Mouse (Mus musculus): ENCODE measurements around the gene Vmn2r87.
"Not testable (repeated sequence)": the region's sequence is repeated elsewhere in the genome, so short reads cannot be mapped to it uniquely, and the experiment has no call there.

Gene Vmn2r87

DNA sequence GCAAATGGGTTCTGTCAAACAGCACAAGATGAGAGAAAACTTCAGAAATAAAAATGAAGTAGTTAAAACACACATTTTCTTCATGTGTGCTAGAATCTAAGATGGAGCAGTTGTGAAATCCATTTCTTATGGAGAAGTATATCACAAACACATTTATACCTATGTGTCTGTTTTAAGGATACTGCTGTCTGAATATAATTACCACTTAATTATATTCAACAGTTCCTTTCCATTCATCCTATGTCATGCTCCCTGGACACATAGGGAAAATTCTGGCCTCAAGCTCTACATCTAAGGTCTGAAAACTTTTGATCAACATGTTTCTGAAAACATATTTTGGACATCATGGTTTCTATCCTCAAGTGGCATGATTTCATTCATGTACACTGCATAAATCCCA, at the start of gene Vmn2r87:
Vmn2r87 (minus strand) TSS at position 101 of the 400 bp plus-strand sequence.
- no peak for DNase-seq

DNA sequence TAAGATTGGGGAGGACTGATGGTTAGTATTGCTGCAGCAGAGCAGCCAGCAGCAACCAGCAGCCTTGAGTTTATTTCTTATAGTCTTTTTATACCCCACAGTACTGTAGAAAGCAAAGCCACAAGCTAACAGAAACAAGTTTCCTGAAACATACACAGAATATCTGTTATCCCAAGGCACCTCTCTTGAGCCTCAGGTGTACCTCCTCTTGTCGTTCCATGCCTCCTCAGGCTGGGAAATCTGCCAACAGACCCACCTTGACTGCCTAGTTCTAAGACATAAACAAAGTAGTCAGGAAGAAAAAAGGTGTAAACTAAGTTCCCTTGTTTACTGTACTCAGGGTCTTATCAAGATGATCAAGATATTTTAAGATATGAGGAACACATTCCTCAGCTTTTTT, 47.1 kb upstream of the Vmn2r87 start:
- not testable (repeated sequence) for DNase-seq

DNA sequence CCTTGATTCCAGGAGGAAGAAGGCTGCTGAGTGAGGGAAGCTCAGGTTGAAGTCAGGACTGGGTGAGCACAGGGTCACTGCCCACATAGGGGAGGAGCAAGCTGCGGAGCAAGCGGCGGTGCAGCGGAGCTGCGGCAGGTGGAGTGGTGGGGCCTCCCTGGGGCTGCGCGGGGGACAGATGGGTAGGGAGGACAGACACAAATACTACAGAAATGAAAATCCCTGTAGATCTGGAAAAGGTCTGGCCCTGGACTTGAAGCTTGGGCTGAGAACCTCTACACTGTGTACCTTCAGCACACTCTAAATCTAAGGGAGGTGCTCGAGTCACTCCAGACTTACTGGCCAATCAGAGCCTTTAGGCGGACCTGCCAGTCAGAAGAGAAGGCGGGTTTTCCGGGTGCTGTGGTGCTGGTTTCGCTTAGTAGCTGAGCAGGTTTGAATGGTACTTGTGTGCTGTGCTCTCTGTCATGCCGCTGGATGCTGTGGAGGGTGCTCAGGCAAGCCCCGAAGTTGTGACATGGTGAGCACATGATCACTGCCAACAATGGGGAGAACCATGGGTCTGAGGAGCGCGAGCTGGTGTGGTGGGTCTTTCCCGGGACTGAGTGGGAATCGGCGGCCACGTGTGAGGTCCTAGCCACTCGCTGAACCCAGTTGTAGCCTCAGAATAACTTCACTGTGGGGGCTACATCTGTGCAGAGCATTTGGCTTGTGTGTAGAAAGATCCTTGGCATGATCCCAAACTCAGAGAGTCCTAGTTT, 44.9 kb upstream of the Vmn2r87 start:
- peak; percentile 81 for DNase-seq

DNA sequence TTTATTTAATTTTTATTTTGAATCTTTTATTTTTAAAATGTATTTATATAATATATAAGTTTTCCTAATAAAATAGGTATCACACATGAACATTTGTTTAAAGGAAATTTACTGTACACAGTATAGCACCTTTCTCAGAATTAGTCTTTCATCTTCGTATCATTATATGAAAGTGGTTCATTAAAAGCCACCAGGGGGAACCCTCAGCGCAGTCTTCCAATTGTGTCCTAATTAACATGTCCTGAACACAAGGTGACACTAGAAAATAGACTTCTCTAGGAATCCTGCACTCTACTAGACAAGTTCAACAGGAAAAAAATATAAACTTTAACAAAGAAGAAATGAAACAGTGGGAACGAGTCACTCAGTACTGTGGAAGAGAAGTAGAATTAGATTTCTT, 38.9 kb upstream of the Vmn2r87 start:
- no peak for DNase-seq

DNA sequence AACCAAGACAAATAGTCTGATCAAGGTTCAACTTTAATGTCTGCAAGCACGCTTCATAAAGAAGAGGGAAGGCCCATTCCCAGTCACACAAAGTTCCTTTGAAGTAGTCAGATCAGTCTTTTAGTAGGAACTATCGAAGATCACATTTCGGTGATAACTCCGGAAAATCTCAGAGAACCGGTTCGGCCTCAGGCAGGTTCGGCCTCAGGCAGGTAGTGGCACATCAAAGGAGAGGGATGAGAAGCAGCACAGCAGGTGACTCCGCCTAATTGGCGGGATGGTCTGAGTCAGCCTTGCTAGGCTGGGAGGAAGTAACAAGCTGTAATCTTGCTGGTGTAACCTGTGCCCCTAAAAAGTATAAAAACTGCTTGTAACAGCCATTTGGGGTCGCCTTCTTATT, 30.7 kb upstream of the Vmn2r87 start:
- no peak for DNase-seq

DNA sequence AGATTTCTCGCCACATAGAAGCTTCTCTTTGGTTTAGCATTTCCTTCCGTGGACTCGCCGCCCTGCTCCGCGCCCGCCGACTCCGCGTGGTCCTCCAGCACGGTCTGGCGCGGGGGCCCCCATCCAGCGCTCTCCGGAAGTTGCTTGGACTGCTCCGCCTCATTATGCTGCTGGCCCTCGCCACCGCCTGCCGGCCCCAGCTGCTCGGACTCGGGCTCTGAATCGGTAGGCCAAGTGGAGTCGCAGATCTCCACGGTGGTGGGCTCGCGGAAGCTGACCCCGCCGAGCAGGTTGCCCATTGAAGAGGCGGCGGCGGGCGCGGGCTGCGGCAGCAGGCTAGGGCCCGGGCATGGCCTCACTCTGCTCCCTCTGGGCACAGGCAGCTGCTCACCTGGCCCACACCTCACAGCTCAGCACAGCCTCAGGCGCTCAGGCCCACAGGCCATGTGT, 26.9 kb downstream of the Vmn2r87 start:
- no peak for DNase-seq

DNA sequence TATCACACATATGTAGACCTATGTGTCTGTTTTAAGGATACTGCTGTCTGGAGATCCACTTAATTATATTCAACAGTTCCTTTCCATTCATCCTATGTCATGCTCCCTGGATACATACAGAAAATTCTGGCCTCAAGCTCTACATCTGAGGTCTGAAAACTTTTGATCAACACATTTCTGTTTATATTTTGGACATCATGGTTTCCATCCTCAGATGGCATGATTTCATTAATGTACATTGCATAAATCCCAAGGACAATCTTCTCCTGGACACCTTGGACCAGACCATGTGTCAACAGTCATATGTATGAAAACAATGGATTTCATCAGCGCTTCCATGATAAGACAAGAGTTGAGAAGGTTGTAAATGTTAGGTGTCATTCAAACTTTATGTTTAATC, 41.2 kb downstream of the Vmn2r87 start, which contains the start of gene Vmn2r86:
Vmn2r86 (minus strand) TSS at position 101 of the 400 bp plus-strand sequence.
- DNase-seq = not testable (repeated sequence)

DNA sequence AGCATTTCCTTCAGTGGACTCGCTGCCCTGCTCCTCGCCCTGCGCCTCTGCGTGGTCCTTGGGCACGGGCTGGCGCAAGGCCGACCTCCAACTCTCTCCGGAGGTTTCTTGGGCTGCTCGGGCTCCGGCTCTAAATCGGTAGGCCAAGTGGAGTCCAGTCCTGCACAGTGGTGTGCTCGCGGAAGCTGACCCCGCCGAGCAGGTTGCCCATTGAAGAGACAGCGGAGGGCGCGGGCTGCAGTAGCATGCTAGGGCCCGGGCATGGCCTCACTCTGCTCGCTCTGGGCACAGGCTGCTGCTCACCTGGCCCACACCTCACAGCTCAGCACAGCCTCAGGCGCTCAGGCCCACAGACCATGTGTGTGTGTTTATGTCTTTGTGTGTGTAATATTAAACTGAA, 52.4 kb downstream of the Vmn2r87 start:
- no peak for DNase-seq

DNA sequence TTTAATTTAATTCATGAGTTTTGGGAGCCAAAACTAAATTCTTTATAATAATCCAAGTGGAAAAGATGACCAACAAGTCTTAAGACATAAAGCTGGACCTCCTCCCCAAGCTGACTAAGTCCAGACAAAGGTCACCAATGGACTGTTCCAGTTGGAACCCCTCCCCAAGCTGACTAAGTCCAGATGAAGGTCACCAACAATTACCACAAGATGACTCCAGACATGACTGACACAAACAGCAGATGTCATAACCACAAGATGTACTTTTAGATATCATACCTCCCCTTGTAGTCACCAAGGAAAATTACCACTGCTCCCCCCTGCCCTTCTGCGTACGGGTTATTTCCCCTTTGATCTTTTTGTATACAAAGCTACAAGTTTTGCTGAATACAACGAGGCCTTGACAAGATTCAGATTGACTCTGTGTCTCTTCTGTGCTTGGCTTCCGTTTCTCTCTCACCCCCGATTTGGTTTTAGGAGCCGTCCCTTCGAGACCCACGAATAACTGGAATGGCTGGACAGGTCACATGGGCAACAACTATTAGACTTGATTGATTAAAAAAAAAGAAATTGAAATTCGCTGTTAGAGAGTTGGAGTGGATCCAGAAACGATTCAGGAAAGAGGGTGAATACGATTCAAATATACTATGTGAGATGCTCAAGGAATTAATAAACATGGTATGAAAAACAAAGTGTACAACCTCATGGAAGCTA, 62.9 kb downstream of the Vmn2r87 start:
- not testable (repeated sequence) for DNase-seq

DNA sequence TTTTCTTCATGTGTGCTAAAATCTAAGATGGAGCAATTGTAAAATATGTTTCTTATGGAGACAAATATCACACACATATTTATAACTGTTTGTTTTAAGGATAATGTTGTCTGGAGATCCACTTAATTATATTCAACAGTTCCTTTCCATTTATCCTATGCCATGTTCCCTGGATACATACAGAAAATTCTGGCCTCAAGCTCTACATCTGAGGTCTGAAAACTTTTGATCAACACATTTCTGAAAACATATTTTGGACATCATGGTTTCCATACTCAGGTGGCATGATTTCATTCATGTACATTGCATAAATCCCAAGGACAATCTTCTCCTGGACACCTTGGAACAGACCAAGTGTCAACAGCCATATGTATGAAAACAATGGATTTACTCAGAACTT, 67.6 kb downstream of the Vmn2r87 start, which contains the start of gene Vmn2r85:
Vmn2r85 (minus strand) TSS at position 101 of the 400 bp plus-strand sequence.
- not testable (repeated sequence) for DNase-seq

DNA sequence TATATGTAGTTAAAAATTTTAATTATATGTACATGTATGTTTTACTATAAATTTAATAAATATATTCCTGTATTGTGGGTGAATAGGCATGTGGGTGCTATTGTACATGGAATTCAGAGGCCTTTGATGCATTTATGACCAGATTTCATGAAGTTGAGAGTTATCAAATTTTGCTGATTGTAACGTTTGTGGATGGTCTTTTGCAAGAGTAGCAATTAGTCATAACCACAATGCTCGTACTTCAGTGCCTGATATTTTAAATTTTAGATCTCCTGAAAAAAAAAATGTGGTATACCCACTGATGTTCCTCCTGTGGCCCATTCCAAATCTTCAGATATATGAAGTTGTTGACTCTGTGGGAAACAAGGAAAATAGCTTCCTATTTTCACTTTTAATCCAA, 74.8 kb downstream of the Vmn2r87 start:
- not testable (repeated sequence) for DNase-seq

Data from cerebellum, adult 8-10 months (tissue).